Mouse (Mus musculus): Measurements from ENCODE around the gene Plch1. TPM values are rescaled to one million over a fixed set of nuclear protein-coding genes. Genes with fewer than 3 reads are reported as not detected.

Plch1 gene
- 0.02 TPM in 1 of 2 replicates, not detected in the other for polyA plus RNA-seq (2015; fragmentation: Nextera tagmentation; extraction: Ambion mirVana)

GRCm38 (mm10) chr3:63899309-63899695 lies at the start of gene Plch1:
Plch1 (minus strand) TSS chr3:63899472.

DNA sequence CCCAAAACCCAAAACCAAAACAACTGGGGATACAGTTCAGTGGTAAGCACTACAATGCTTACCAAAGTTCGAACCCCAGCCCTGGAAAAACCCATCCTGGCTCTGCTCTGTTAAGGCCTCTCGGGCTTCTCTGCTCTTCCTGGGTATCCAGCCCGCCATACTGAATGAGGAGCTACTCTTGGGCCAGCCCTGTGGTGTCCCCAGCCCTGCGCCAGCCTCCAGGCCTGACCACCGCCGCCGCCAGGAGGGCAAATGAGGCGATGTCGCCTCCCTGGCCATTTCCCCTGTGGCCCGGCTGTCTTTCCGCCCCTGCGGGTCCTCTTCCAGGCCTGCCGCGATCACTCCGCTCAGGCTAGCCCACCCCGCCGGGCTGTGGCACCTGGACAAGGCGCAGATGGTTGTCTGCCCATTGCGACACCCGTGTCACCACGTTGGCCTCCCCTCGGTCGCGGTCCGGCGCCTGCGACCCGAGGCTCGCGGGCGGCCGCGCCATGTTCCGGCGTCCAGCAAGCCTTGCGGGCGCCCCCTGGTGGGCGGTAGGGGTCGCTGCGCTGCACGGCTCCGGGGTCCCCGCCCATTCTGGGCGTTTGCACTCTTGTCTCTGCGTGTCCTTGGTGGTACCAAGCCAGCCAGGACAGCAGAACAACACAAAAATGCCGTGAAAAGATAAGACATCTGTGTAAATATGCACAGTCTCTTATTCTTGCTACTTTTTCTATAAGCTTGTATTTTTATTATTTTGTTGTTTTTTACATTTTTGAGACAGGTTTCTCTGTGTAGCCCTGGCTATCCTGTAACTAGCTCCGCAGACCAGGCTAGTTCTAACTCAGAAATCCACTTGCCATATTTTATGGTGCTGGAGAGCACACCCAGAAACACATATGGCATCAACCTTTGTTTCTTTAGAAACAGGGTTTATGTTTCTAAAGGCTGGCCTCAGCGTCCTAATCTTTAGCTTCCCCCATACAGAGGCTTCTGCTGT lies 29.9 kb upstream of the Plch1 start, which contains the start of gene E130311K13Rik:
E130311K13Rik (minus strand) TSS at position 595 of the 982 bp plus-strand sequence.

Other genes with a start within 250 kb of the Plch1 start
- gene E130311K13Rik, start 30.0 kb upstream of the Plch1 start, polyA plus RNA-seq (2015; fragmentation: Nextera tagmentation; extraction: Ambion mirVana) = 3.3 and 3.6 TPM in 2 replicates
- 8.1 and 8.7 TPM in 2 replicates for gene Slc33a1, start 65.3 kb upstream of the Plch1 start, polyA plus RNA-seq (2015; fragmentation: Nextera tagmentation; extraction: Ambion mirVana)
- gene Gmps, start 76.6 kb upstream of the Plch1 start, polyA plus RNA-seq (2015; fragmentation: Nextera tagmentation; extraction: Ambion mirVana) = 22.5 and 24.8 TPM in 2 replicates
- gene Vmn2r1, start 182.1 kb upstream of the Plch1 start, polyA plus RNA-seq (2015; fragmentation: Nextera tagmentation; extraction: Ambion mirVana) = not detected in 2 replicates
- gene Vmn2r2, start 242.5 kb upstream of the Plch1 start, polyA plus RNA-seq (2015; fragmentation: Nextera tagmentation; extraction: Ambion mirVana) = not detected in 2 replicates

Measured in spleen, postnatal 0 days (tissue).